Mouse (Mus musculus) heart, adult 2 months (tissue): ENCODE measurements at regions not wholly inside any gene's neighbourhood (a gene's known extent, or its start where the extent isn't known, plus 50 kb on each side); places are given as distances from the start of the nearest gene placed in this dataset.

ENCODE experiments used
- DNase-seq, 2 experiments: peaks; one replicate each; pipeline ENCODE4 v3.0.0; 2021
- H3K27ac ChIP-seq: fragments of 200-600 bp; 2 replicates; pipeline ENCODE4 v1.8.1; 2022
- H3K27me3 ChIP-seq: fragments of 200-500 bp; 2 replicates; pipeline ENCODE4 v1.6.1; 2012; ENCODE audit warnings: mild to moderate bottlenecking, low read length, inconsistent platforms, mixed read lengths; ENCODE audit not compliant: control insufficient read depth, insufficient read depth
- H3K36me3 ChIP-seq: fragments of 200-500 bp; 2 replicates; pipeline ENCODE4 v1.6.1; 2012; ENCODE audit warnings: low read length, inconsistent platforms; ENCODE audit not compliant: control insufficient read depth, insufficient read depth
- H3K4me1 ChIP-seq: fragments of 200-500 bp; 2 replicates; pipeline ENCODE4 v1.6.1; 2011; ENCODE audit warnings: low read length; ENCODE audit not compliant: control insufficient read depth, insufficient read depth
- H3K4me3 ChIP-seq: fragments of 200-600 bp; 2 replicates; pipeline ENCODE4 v1.8.1; 2022
- H3K79me2 ChIP-seq: fragments of 200-500 bp; replicated peaks from 2 replicates; pipeline ENCODE4 v1.6.1; 2012; ENCODE audit warnings: mild to moderate bottlenecking, inconsistent platforms, low read length, moderate library complexity, mixed read lengths; ENCODE audit not compliant: control insufficient read depth, insufficient read depth
- H3K9ac ChIP-seq: fragments of 200-500 bp; 2 replicates; pipeline ENCODE4 v1.6.1; 2012; ENCODE audit warnings: low read depth, mild to moderate bottlenecking, control low read depth, inconsistent platforms, low read length, mixed read lengths
- CTCF ChIP-seq: fragments of 200-600 bp; IDR thresholded peaks from 2 replicates; pipeline ENCODE4 v1.8.1; 2022; ENCODE audit warnings: antibody characterized with exemption, mild to moderate bottlenecking, moderate library complexity
- EP300 ChIP-seq: fragments of 200-500 bp; IDR thresholded peaks from 2 replicates; pipeline ENCODE4 v1.6.1; 2011; ENCODE audit warnings: low read depth, low read length, control low read depth; ENCODE audit not compliant: insufficient read depth
- POLR2A ChIP-seq: fragments of 200-500 bp; IDR thresholded peaks from 2 replicates; pipeline ENCODE4 v1.6.1; 2011; ENCODE audit warnings: mild to moderate bottlenecking, low read depth, low read length, control low read depth; ENCODE audit not compliant: insufficient read depth
- WGBS: fragments of 180-500 bp; shearing (Covaris S2); methylation state at CpG from one replicate; pipeline ENCODE4 v1.1.7; 2018; 5-methylcytosine and 5-hydroxymethylcytosine counted together
- intact Hi-C: fragments of 180-260 bp; cut with DNase I; formaldehyde crosslinking; loops from one replicate; pipeline ENCODE4 v1.15.1; 2025

- TF ChIP-seq CTCF (peak; percentile 66), POLR2A (no peak), EP300 (peak; percentile 65; the same call in 1 of the 2 replicates)
- H3K4me1 ChIP-seq = peaks cover 16% of the 10 kb centered on the region
These were observed 221.7 kb upstream of the Klf3 start for GRCm38 (mm10) chr5:64581461-64581860.

GRCm38 (mm10) chr5:64582031-64582430 is 221.2 kb upstream of the Klf3 start:
- Histone ChIP-seq H3K36me3 (no peaks in the 10 kb centered on the region), H3K4me1 (peaks cover 13% of the 10 kb centered on the region), H3K9ac (no peak overlapping the region), H3K4me3 (no peak overlapping the region), H3K79me2 (no peaks in the 10 kb centered on the region), H3K27ac (no peak overlapping the region), H3K27me3 (no peaks in the 10 kb centered on the region)
- TF ChIP-seq EP300 (no peak), CTCF (no peak), POLR2A (no peak)
- 71% methylated on average over 9 of the region's 9 CpGs for WGBS
- intact Hi-C loops = loop anchor here (5.0 kb wide), 2 partner anchors 50 to 195 kb away; no protein-coding TSS in a partner anchor
- DNase-seq = no peak

More at GRCm38 (mm10) chr5:64581461-64581860, 221.7 kb upstream of the Klf3 start:
- no peak overlapping the region for H3K9ac ChIP-seq
- peak overlapping the region; percentile 75 for H3K27ac ChIP-seq
- no peaks in the 10 kb centered on the region for H3K27me3 ChIP-seq
- H3K36me3 ChIP-seq = no peaks in the 10 kb centered on the region
- WGBS = 42% methylated on average over 8 of the region's 8 CpGs
- intact Hi-C loops = loop anchor here (2.0 to 5.0 kb wide), 5 partner anchors 13 to 221 kb away; partner anchors contain the start of gene Klf3
- H3K4me3 ChIP-seq = no peak overlapping the region
- DNase-seq = peak; percentile 83 to 86
- H3K79me2 ChIP-seq = no peaks in the 10 kb centered on the region

- no peak overlapping the region for H3K4me3 ChIP-seq
- peaks cover 9% of the 10 kb centered on the region for H3K4me1 ChIP-seq
- no peaks in the 10 kb centered on the region for H3K79me2 ChIP-seq
- H3K36me3 ChIP-seq = no peaks in the 10 kb centered on the region
- intact Hi-C loops = loop anchor here (5.0 kb wide), 2 partner anchors 48 to 197 kb away; no protein-coding TSS in a partner anchor
- H3K9ac ChIP-seq = no peak overlapping the region
- H3K27me3 ChIP-seq = no peaks in the 10 kb centered on the region
- TF ChIP-seq EP300 (no peak), POLR2A (no peak), CTCF (no peak)
- 67% methylated on average over 1 of the region's 1 CpGs for WGBS
- no peak overlapping the region for H3K27ac ChIP-seq
- no peak for DNase-seq
These were observed 218.9 kb upstream of the Klf3 start for GRCm38 (mm10) chr5:64584308-64584707.

GRCm38 (mm10) chr5:64585076-64585786 is 218.0 kb upstream of the Klf3 start:
- Histone ChIP-seq H3K79me2 (no peaks in the 10 kb centered on the region), H3K27ac (no peak overlapping the region), H3K36me3 (no peaks in the 10 kb centered on the region), H3K27me3 (no peaks in the 10 kb centered on the region), H3K4me3 (no peak overlapping the region), H3K9ac (no peak overlapping the region), H3K4me1 (peaks cover 5% of the 10 kb centered on the region)
- intact Hi-C loops = no loop called here
- no peak for DNase-seq
- no peak for TF ChIP-seq CTCF
- no peak for TF ChIP-seq EP300
- TF ChIP-seq POLR2A = no peak
- WGBS = 89% methylated on average over 6 of the region's 6 CpGs

- no peak overlapping the region for H3K27ac ChIP-seq
- no peak for DNase-seq
- TF ChIP-seq CTCF (no peak), EP300 (no peak)
- no peaks in the 10 kb centered on the region for H3K36me3 ChIP-seq
- no peaks in the 10 kb centered on the region for H3K27me3 ChIP-seq
- H3K4me3 ChIP-seq = no peak overlapping the region
- no peaks in the 10 kb centered on the region; the same call in 1 of the 2 replicates for H3K4me1 ChIP-seq
- 85% methylated on average over 6 of the region's 6 CpGs for WGBS
- intact Hi-C loops = no loop called here
- H3K79me2 ChIP-seq = no peaks in the 10 kb centered on the region
- H3K9ac ChIP-seq = no peak overlapping the region
These were observed 216.9 kb upstream of the Klf3 start for GRCm38 (mm10) chr5:64586316-64586715.

- Histone ChIP-seq H3K4me1 (no peaks in the 10 kb centered on the region; the same call in 1 of the 2 replicates), H3K4me3 (no peak overlapping the region), H3K36me3 (no peaks in the 10 kb centered on the region), H3K27ac (no peak overlapping the region), H3K27me3 (no peaks in the 10 kb centered on the region), H3K9ac (no peak overlapping the region), H3K79me2 (no peaks in the 10 kb centered on the region)
- WGBS = 90% methylated on average over 3 of the region's 3 CpGs
- DNase-seq = no peak
- intact Hi-C loops = no loop called here
- TF ChIP-seq EP300 = no peak
- peak; percentile 19; the same call in 1 of the 2 replicates for TF ChIP-seq CTCF
- TF ChIP-seq POLR2A = no peak
These were observed 216.3 kb upstream of the Klf3 start for GRCm38 (mm10) chr5:64586933-64587332.
